Mouse (Mus musculus): ENCODE results near the gene Baz2b.

- no peak for TF ChIP-seq GATA1 (IDR thresholded peaks at IDR 0.05; ENCODE audit: borderline replicate concordance, low read length)
- no peak for TF ChIP-seq FLI1 (IDR thresholded peaks at IDR 0.05; ENCODE audit: low read length)
These were observed 333.2 kb downstream of the Baz2b start for GRCm38 (mm10) chr2:59876482-59876881.

All from megakaryocyte, embryonic 14.5 days (primary cell).